Mouse (Mus musculus): ENCODE results near the gene Phgdh.
A peak's percentile ranks its signal among the peaks of the same experiment; 100 is the strongest.

The Phgdh gene

GRCm38 (mm10) chr3:98343235-98343634 is 3.4 kb upstream of the Phgdh start:
- DNase-seq, result no peak

GRCm38 (mm10) chr3:98340818-98341594 is 1.2 kb upstream of the Phgdh start:
- no peak for DNase-seq

DNA sequence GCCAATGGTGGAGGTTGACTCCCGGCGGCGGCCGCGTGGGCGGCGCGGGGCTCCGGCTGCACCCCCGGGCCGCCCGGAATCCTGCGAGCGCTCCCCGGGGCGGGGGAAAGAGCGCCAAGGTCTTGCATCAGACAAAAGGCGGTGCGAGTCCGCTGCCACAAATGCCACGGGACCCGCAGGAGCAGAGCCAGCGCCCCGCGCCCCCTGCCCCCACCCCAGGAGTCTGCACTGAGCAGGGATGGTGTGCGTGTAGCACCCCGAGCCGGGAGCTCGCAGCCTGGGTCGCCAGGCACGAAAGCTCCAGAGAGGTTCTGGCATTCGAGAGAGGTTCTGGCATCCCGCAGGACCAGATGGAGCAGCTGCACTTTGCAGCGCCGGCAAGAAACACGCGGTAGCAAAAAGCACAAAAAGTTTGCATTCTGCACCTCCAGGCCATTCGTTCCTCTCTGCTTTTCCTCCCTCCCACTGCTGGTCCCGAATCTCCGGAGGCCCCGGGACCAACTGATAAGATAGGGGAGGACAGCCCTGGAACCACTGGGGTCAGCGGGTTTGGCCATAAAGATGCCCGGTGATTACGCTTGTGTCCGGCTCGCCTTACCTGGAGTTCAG is 589 bp downstream of the Phgdh start:
- DNase-seq, result peak in 1 of 2 experiments; percentile 17

DNA sequence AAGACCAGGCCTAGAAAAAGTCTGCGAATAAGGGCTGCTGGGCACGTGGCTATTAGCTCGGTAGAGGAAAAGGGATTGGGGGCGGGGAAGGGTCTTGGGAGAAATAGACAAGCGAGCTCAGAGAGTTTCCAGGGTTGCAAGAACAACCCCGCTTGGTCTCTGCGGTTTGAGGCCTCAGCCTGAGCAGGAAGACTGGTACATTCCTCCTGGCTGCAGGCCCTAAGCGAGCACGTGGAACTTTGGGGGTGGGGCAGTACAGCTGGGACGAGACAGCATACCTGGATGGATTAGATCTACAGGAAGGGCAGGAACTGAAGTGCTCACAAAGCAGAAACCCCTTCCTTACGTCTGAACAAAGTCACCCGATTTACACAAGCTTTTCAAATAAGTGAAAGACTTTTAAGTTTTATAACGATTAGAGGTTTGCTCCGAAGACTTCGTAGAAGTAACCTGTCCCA is 1.2 kb downstream of the Phgdh start:
- peak; percentile 66 to 79 for DNase-seq

DNA sequence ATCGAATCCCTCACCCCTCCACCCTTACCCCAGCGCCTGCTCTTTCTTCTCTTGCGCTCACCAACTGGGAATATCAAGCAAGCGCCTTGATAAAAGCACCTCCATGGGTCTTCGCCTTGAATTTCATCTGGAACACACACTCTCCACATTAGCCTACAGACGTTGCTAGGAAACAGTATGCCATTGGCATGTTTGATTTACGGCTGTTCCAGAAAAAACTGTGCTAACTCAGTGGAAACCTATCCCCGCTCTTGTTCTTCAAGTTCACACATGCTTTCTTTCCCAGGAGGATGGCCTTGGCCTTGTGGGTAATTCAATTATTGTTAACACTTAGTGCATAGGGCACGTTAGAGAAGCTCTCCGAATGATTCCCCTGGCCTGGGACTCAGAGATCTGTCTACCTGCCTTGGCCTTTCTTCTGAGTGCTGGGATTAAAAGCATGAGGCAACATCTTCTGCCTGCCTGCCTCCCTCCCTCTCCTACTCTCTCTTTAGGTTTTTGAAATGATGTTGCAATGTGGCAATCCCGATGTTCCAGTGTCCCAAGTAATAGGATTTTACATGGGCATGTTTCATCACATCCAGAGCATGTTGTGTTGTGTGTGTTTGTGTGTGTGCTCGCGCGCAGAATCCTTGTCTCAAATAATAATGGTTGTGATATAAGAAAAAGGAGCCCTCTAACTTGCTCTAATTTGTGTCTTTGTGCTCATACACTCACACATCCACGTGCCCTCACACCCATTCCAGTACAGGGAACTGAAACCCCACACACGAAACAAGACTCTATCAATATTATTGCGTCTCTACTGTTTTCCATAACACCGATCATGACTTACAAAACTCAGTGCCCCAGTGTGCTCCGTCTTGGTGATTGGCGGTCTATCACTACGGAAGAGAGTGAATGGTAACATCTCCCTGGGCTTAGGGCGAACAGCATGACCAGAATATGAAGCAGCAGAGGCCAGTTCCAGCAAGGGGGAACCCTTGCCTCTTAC is 2.8 kb downstream of the Phgdh start:
- no peak for DNase-seq

DNA sequence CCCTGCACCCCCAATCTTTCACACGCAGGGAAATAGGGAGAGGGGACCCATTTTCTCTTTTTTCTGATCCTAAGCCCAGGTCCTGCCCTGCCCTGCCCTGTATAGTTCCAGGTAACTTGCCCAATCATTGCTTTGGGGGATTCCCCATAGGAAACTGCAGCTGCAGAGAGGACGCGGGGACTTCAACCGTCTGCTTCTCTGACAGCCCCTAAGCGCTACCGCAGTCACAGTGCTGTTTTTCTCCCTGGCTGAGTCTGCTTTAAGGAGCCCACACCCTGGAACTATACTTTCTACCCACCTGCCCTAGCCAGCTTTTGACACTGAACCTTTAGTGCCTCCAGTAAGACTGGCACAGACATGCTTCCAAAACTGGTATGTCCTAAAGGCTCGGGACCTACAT is 3.9 kb downstream of the Phgdh start:
- no peak for DNase-seq

DNA sequence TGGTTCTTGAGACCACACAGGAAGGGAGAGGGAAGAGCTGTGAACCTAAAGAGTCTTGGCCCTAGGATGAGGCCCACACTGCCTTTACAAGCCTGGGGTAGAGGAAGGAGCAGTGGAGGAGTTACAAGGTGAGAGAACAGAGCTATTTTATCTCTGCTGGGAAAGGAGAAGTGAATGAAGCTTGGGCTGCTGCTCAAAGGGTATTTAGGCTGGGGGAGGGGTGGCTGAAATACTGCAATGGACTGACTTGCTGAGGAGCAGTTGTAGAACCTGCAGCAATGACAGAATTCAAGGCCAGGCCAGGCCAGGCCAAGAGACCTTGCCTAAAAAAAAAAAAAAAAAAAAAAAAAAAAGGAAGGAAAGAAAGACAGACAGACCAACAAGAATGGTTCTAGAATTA is 4.5 kb downstream of the Phgdh start:
- DNase-seq, result no peak

GRCm38 (mm10) chr3:98334010-98334409 is 5.8 kb downstream of the Phgdh start:
- no peak for DNase-seq

GRCm38 (mm10) chr3:98324235-98324634 is 15.6 kb downstream of the Phgdh start:
- DNase-seq, result no peak

GRCm38 (mm10) chr3:98322209-98322608 is 17.6 kb downstream of the Phgdh start:
- DNase-seq, result no peak

- no peak for DNase-seq
Measured at GRCm38 (mm10) chr3:98319190-98319589, 20.6 kb downstream of the Phgdh start.

- DNase-seq, result no peak
Measured at GRCm38 (mm10) chr3:98317143-98317542, 22.6 kb downstream of the Phgdh start.

DNA sequence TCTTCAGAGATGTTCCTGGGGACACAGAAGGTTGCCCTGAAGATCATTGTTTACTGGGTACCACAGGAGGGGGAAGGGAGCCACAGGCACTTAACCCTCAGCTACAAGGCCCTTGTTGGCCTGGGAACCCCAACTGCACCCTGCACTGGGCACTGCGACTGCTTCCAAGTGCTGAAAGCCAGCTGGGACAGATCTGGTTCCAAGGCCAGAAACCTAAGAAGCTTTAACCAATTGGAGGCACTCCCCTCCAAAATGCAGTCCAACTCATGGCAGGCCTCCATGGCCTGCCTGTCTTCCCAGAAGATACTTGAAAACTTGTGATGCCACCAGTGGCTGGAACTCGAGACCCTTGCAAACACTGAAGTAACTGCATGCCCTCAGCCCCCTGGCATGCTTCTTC is 24.6 kb downstream of the Phgdh start:
- DNase-seq, result no peak

DNA sequence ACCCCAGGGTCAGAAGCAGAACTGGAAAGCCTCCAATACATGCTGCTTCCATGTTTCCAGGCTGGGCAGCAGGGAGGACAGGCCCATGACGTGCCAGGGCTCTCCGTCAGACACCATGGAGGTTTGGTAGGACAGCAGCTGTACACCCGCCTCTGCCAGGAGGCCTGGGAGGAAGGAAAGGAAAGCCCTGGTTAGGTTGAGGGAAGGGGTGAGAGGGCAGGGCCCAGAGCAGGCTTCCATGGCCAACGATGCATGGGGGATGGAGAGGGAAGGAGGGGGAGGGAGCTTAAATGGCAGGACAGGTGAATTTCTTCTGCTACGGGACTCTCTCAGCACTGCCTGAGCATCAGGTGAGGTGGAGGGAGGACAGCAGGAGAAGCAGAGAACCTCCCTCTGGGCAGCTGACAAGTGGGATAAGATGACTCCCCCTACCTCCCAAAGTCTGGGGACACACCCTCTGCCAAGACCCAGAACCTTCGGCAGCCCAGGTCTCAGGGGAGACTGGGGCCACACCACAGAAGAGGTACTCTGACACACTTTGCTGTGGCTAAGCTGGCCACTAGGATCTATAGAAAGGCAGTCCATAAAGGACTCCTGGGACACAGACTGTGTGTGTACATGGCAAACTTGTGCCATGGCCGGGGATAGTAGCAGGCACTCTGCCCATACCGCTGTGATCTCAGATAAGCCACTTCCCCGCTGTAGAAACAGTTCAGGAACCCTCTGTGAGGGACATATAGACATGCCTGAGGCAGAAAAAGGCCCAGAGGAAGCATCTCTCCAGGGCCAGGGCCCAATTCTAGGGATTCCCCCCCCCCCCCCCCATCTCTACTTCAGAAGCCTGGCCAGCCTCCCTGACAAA is 26.3 kb downstream of the Phgdh start:
- no peak for DNase-seq

- DNase-seq, result peak; percentile 20 to 55
Measured at GRCm38 (mm10) chr3:98312867-98313266, 26.9 kb downstream of the Phgdh start.

GRCm38 (mm10) chr3:98310456-98310855 is 29.3 kb downstream of the Phgdh start:
- no peak for DNase-seq

DNA sequence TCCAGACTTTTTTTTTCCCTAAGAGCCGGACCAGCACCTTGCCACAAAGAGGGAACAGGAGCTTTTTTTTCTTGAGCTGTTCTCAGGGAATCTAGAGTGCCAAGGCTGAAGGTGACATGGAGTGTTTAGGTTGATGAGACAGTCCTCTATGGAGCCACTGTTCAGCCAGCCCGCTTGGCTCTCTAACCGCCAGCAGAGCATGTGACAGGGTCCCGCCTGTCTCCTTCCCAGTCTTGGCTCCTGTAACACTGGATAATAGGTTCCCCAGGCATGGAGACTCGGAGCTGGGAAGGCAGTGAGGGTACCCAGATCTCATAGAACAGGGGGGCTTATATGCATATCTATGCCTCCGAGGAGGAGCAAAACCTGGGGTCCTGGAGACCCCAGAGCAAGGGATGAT is 31.2 kb downstream of the Phgdh start:
- no peak for DNase-seq

- no peak for DNase-seq
Measured at GRCm38 (mm10) chr3:98301761-98302160, 38.0 kb downstream of the Phgdh start.

DNA sequence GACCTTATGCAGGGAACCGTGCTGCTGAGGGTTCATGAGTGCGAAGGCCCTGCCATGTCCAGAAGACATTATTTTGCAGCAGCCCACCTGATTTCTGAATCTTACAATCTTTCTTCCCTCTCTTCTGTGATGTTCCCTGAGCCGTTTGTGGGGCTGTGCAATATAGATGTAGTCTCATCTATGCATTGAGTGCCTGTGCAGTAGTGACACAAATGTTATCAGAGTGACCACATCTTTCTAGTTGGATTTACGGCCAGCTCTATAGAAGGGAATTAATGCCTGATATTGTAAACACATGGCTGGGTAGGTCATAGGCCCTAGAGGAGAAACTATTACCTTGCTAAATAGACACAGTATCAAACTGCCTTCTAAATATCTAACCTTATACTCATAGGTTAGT is 39.5 kb downstream of the Phgdh start:
- DNase-seq, result no peak

DNA sequence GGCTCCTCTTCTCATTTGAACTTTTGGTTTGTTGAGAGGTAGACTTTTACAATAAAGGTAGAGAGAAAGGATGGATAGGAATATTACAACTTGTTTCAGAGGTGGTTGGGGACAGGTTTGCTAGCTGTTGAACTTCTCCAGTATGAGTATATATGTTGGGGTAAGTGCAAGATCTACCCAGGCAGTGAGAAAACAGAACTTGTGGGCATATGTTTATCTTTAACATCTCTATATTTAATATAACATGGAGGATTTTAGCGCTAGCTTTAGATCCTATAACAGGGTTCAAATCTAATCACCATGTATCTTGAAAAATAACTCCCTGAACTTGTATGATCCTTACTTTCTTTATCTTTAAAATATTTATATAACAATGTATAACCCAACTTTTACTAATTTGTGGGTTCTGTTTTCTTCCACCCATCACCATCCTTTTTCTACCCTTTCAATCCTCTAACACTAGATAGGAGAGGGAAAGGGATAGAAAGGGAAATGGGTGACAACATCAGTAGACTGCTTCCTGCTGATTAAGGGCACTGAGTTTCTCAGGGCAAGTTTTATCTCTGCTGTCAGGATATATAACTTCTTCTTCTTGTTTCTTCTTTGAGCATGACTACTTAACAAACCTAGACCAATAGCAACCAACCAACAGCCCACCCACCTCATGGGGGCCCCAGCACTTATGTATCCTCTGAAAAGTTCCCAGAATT is 40.2 kb downstream of the Phgdh start:
- no peak for DNase-seq

- no peak for DNase-seq
Measured at GRCm38 (mm10) chr3:98295965-98296364, 43.8 kb downstream of the Phgdh start.

DNA sequence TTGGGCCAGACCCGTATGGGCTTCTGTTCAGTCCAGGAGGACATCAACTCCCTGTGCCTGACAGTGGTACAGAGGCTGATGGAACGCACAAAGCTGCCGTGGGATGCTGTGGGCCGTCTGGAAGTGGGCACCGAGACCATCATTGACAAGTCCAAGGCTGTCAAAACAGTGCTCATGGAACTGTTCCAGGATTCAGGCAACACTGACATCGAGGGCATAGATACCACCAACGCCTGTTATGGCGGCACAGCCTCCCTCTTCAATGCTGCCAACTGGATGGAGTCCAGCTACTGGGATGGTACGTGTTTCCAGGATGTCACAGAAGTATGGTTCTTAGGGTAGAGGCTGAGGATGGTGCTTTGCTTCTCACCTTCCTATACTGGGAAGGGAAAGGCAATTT is 48.7 kb downstream of the Phgdh start:
- no peak for DNase-seq

Measured in kidney, adult 8-10 months (tissue).